In genomic region chr10:69446566-69446965, GRCm38 (mm10) we compare ENCODE assay signal across 18 mouse cellular contexts.
"Had no signal": no experiment of that assay in that cellular context is flagged by ENCODE, and none has a peak within 500 bp of the region (broad histone marks: within the 10 kb centered on the region; RNA-seq: fewer than 3 reads in every experiment).

No protein-coding gene starts in this region.

- H3K36me3 ChIP-seq: liver, embryonic 13.5 days; lung, embryonic 15.5 days; midbrain, embryonic 10.5 days; midbrain, embryonic 13.5 days; neural tube, embryonic 13.5 days; stomach, embryonic 15.5 days had no signal

- H3K27ac ChIP-seq: hindbrain, embryonic 14.5 days; hindbrain, postnatal 0 days; left cerebral cortex, adult 2 months; liver, embryonic 13.5 days; lung, embryonic 15.5 days; midbrain, embryonic 10.5 days; midbrain, embryonic 13.5 days; neural tube, embryonic 13.5 days; stomach, embryonic 15.5 days had no signal

- H3K9me3 ChIP-seq: liver, embryonic 13.5 days; lung, embryonic 15.5 days; midbrain, embryonic 10.5 days; midbrain, embryonic 13.5 days; neural tube, embryonic 13.5 days; stomach, embryonic 15.5 days had no signal

- H3K4me1 ChIP-seq: liver, embryonic 13.5 days; megakaryocyte, embryonic 14.5 days; midbrain, embryonic 13.5 days; neural tube, embryonic 13.5 days; stomach, embryonic 15.5 days had no signal

- H3K4me2 ChIP-seq: hindbrain, embryonic 14.5 days; liver, embryonic 13.5 days; midbrain, embryonic 13.5 days; neural tube, embryonic 13.5 days; stomach, embryonic 15.5 days had no signal

- ATAC-seq: hindbrain, postnatal 0 days; inflammation-experienced regulatory T-cells, adult 6 months; midbrain, embryonic 13.5 days; midbrain, embryonic 16.5 days had no signal

- H3K27me3 ChIP-seq: liver, embryonic 13.5 days; lung, embryonic 15.5 days; megakaryocyte, embryonic 14.5 days; midbrain, embryonic 13.5 days; neural tube, embryonic 13.5 days; stomach, embryonic 15.5 days had no signal

- H3K9ac ChIP-seq: hindbrain, embryonic 14.5 days; liver, embryonic 13.5 days; lung, embryonic 15.5 days; midbrain, embryonic 13.5 days; neural tube, embryonic 13.5 days; stomach, embryonic 15.5 days had no signal

- H3K4me3 ChIP-seq: left cerebral cortex, adult 2 months; liver, embryonic 13.5 days; lung, embryonic 15.5 days; megakaryocyte, embryonic 14.5 days; midbrain, embryonic 10.5 days; midbrain, embryonic 13.5 days; myocyte; neural tube, embryonic 13.5 days; stomach, embryonic 15.5 days had no signal

- DNase-seq: layer of hippocampus, postnatal 36 days; liver, embryonic 13.5 days; retina, postnatal 1 day; right cerebral cortex, postnatal 25 days; spleen, adult 18-20 months; thymus, postnatal 25 days had no signal
